Mouse (Mus musculus): ENCODE data around the gene Serpinb7. TPM values are rescaled to one million over a fixed set of nuclear protein-coding genes. Genes with fewer than 3 reads are reported as not detected.

Gene Serpinb7
- total and polyA plus RNA-seq, 3 experiments = not detected

DNA sequence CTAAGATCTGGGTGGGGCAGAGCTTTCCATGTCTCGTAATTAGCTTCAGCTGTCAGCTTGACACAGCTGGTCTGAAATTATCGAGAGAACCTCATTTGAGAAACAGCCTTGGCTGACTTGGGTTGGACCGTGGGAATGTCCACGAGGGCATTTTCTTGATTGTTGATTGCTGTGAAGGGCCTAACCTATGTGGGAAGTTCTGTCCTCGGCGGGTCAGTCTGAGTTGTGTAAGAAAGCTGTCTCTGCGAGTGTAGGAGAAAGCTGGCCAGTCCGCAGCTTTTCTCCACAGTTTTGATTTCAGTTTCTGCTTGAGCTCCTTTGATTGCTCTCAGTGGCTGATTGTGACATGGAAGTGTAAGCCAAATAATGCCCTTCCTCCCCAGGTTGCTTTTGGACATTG lies 90.1 kb downstream of the Serpinb7 start:
- DNase-seq = no peak

GRCm38 (mm10) chr1:107496789-107497188 lies 97.3 kb downstream of the Serpinb7 start:
- no peak for DNase-seq

DNA sequence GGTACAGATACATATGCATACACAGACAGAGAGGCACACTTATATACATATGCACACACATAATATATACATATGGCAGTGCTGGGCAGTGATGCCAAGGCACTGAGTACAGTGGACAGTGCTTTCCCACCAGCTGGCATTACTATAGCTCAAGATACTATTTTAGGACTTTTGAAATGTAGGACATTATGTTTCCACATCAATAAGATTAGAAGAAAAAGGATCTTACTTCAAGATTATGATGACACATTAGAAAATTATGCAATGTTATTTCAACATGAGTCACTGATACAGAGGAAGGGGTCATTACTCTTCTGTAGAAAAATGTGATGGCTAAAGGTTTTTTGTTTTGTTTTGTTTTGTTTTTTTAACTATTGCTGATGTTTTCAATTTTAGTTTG lies 102.6 kb downstream of the Serpinb7 start:
- no peak for DNase-seq

Other genes with a start within 250 kb of the Serpinb7 start
- gene Serpinb3b, start 121.3 kb upstream of the Serpinb7 start, total RNA-seq (2021) = not detected
- not detected in 2 replicates for gene Serpinb3b, start 121.3 kb upstream of the Serpinb7 start, polyA plus RNA-seq (2012; rRNA removed)
- gene Serpinb3c, start 121.3 kb upstream of the Serpinb7 start, total RNA-seq (2021) = not detected
- not detected in 2 replicates for gene Serpinb3c, start 121.3 kb upstream of the Serpinb7 start, polyA plus RNA-seq (2012; rRNA removed)
- gene Serpinb11, start 38.5 kb upstream of the Serpinb7 start, total RNA-seq (2021) = not detected
- gene Serpinb11, start 38.5 kb upstream of the Serpinb7 start, polyA plus RNA-seq (2012; rRNA removed) = not detected in 2 replicates
- gene Serpinb2, start 111.8 kb downstream of the Serpinb7 start, total RNA-seq (2021) = under 1 TPM; 0.41 to 0.72 TPM
- gene Serpinb2, start 111.8 kb downstream of the Serpinb7 start, polyA plus RNA-seq (2012; rRNA removed) = not detected in 2 replicates
- 1 to 10 TPM; 2.9 to 5.3 TPM for gene Serpinb8, start 190.4 kb downstream of the Serpinb7 start, total RNA-seq (2021)
- gene Serpinb8, start 190.4 kb downstream of the Serpinb7 start, polyA plus RNA-seq (2012; rRNA removed) = 0.35 and 0.48 TPM in 2 replicates

Data from adrenal gland, adult 2 months (tissue).